Mouse (Mus musculus): ENCODE measurements at regions not wholly inside any gene's neighbourhood (a gene's known extent, or its start where the extent isn't known, plus 50 kb on each side); places are given as distances from the start of the nearest gene placed in this dataset.

DNA sequence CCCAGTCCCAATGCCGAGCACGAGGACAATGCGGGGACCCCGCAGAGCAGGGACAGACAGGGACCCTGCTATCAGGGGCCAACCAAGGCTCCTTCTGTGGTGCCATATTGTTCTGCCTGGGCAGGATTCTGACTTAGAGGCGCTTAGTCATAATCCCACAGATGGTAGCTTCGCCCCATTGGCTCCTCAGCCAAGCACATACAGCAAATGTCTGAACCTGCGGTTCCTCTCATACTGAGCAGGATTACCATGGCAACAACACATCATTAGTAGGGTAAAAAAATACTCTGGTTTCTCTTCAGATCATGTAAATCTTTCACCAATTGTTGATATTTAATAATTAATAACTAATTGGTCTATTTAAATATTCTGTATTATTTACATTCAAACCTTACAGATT lies 2140.3 kb upstream of the Cdh20 start:
- DNase-seq = peak; percentile 97

DNA sequence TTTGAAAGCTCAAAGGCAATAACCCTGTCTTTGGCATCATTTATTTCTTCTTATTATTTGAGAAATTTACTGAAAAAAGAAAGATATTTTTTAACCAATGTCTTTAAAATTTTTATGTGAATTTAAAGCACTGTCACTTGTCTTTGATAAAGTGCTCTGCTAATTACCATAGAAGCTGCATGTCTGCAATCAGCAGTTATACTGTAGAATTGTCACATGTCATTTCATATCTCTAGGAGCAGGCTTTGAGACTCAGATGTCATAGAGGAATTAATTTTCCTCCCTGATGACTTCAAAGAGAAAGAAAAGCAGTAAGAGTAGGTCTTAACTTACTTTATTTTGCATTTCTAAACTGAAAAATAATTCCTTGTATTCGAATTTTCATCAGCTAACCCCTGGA lies 2123.9 kb upstream of the Cdh20 start:
- no peak for DNase-seq

GRCm38 (mm10) chr1:102687367-102688070 lies 2080.8 kb upstream of the Cdh20 start:
- DNase-seq = no peak

GRCm38 (mm10) chr1:102716459-102716858 lies 2051.9 kb upstream of the Cdh20 start:
- DNase-seq = no peak

- DNase-seq = no peak
Observed at GRCm38 (mm10) chr1:102733991-102734390, 2034.3 kb upstream of the Cdh20 start.

DNA sequence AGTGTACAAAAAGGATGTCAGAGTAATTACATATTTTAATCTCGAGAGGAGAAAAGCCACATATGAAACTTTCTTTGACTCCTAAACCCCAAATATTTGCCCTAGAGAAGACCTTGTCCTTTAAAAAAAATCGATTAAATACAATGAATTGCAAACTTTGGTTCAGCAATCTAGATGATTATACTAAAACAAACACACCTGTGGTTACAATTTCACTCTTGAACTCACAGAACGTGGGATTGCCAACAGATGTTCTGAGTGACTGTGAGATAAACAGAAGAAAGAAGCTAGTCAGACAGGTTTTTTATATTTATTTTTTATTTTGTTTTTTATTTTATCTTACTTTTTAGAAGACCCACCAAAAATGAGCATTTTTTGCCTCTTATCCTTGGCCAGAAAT lies 2032.9 kb upstream of the Cdh20 start:
- DNase-seq = no peak

DNA sequence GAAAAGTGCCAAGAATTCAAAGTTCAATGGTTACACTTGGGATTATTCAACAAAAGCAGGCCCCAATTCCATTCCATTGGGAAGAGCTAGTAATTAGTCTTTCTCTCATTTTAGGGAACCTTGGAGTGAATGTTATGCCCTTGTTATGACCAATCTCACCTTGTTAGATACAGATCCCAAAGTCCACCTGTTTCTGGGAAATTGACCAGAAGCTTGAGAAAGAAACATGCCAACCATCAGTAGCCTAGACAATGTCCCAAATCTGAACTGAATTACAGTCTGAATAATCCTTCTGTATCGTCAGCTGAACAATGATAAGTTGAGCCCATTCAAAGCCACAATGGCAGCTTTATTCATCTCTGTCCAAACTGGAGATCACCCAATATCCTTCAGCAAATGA lies 2010.4 kb upstream of the Cdh20 start:
- no peak for DNase-seq

All from right cerebral cortex, postnatal 25 days (tissue).